Mouse (Mus musculus): ENCODE measurements around the gene Tenm2.

GRCm38 (mm10) chr11:36562851-36563250 lies 672.9 kb downstream of the Tenm2 start:
- TF ChIP-seq CTCF (IDR thresholded peaks at IDR 0.05; ENCODE audit: low read depth): no peak
- TF ChIP-seq EP300 (IDR thresholded peaks at IDR 0.05; ENCODE audit: low read depth): no peak
